ENCODE assay signal across 31 mouse cellular contexts in genomic region chr8:72955074-72955473, GRCm38 (mm10).
DNase-seq lines count a peak whose midpoint lies in the region; ATAC-seq and TF ChIP-seq lines count a peak whose summit lies in the region.
"Had no signal": no experiment of that assay in that cellular context is flagged by ENCODE, and none has a peak within 500 bp of the region (broad histone marks: within the 10 kb centered on the region; RNA-seq: fewer than 3 reads in every experiment).

No protein-coding gene starts in this region.

- no peak for TF ChIP-seq CTCF in intestine, postnatal 0 days (IDR thresholded peaks at IDR 0.05; ENCODE audit: low read depth)
- no peak for TF ChIP-seq CTCF in stomach, postnatal 0 days (IDR thresholded peaks at IDR 0.05; ENCODE audit: low read depth)

- no peaks in the 10 kb centered on the region for H3K9me3 ChIP-seq in intestine, embryonic 14.5 days (ENCODE audit: control insufficient read depth, low read length)
- H3K9me3 ChIP-seq in intestine, postnatal 0 days (ENCODE audit: control insufficient read depth), result no peaks in the 10 kb centered on the region
- H3K9me3 ChIP-seq in stomach, embryonic 14.5 days (ENCODE audit: control insufficient read depth, low read depth, low read length), result no peaks in the 10 kb centered on the region
- no peaks in the 10 kb centered on the region for H3K9me3 ChIP-seq in stomach, postnatal 0 days (ENCODE audit: control insufficient read depth, low read length)
- H3K9me3 ChIP-seq: forebrain, embryonic 15.5 days; hindbrain, embryonic 10.5 days; liver, embryonic 12.5 days; megakaryocyte, embryonic 14.5 days; midbrain, embryonic 12.5 days; neural tube, embryonic 12.5 days had no signal

- ATAC-seq in frontal cortex, adult (ENCODE audit: low TSS enrichment), result 0 out of 2 replicates have a peak, but pooled peaks have one; percentile 27
- ATAC-seq in intestine, embryonic 14.5 days (replicated peaks; ENCODE audit: low FRiP score, low TSS enrichment, low read depth), result peak; percentile 66
- ATAC-seq in intestine, postnatal 0 days, result no peak
- ATAC-seq in stomach, embryonic 14.5 days (ENCODE audit: insufficient number of reproducible peaks, insufficient read depth, low FRiP score, low read depth), result 0 out of 2 replicates have a peak, but pooled peaks have one; percentile 6
- no peak for ATAC-seq in stomach, postnatal 0 days (ENCODE audit: low FRiP score, low TSS enrichment)
- ATAC-seq: forebrain, embryonic 15.5 days; hindbrain, postnatal 0 days; liver, embryonic 12.5 days; liver, postnatal 0 days; lung, postnatal 0 days had no signal

- H3K27me3 ChIP-seq in intestine, embryonic 14.5 days (replicated peaks; ENCODE audit: control insufficient read depth, insufficient read depth, low read length), result no peaks in the 10 kb centered on the region
- no peaks in the 10 kb centered on the region for H3K27me3 ChIP-seq in intestine, postnatal 0 days (replicated peaks; ENCODE audit: control insufficient read depth, insufficient read depth, low read length)
- H3K27me3 ChIP-seq in stomach, embryonic 14.5 days (ENCODE audit: control insufficient read depth, insufficient read depth, low read length), result no peaks in the 10 kb centered on the region
- H3K27me3 ChIP-seq in stomach, postnatal 0 days (ENCODE audit: control insufficient read depth, insufficient read depth, low read length), result no peaks in the 10 kb centered on the region
- H3K27me3 ChIP-seq: forebrain, embryonic 15.5 days; heart, embryonic 12.5 days; liver, embryonic 12.5 days; megakaryocyte, embryonic 14.5 days; midbrain, embryonic 12.5 days; neural tube, embryonic 12.5 days had no signal

- no peak overlapping the region for H3K4me2 ChIP-seq in intestine, embryonic 14.5 days (ENCODE audit: low read length)
- H3K4me2 ChIP-seq in intestine, postnatal 0 days (replicated peaks; ENCODE audit: low read depth), result no peak overlapping the region
- no peak overlapping the region for H3K4me2 ChIP-seq in stomach, embryonic 14.5 days (replicated peaks; ENCODE audit: low read depth, low read length)
- H3K4me2 ChIP-seq in stomach, postnatal 0 days (replicated peaks; ENCODE audit: low read depth), result no peak overlapping the region
- H3K4me2 ChIP-seq: forebrain, embryonic 15.5 days; heart, embryonic 12.5 days; liver, embryonic 12.5 days; midbrain, embryonic 12.5 days; neural tube, embryonic 12.5 days had no signal

- H3K27ac ChIP-seq in intestine, embryonic 14.5 days (ENCODE audit: low read depth), result 0 out of 2 replicates have a peak overlapping the region, but pooled peaks have one; percentile 22
- H3K27ac ChIP-seq in intestine, postnatal 0 days (ENCODE audit: low read depth, low read length), result no peak overlapping the region
- no peak overlapping the region for H3K27ac ChIP-seq in stomach, embryonic 14.5 days (ENCODE audit: low read length)
- H3K27ac ChIP-seq in stomach, postnatal 0 days (replicated peaks), result no peak overlapping the region
- H3K27ac ChIP-seq: forebrain, embryonic 15.5 days; hindbrain, embryonic 10.5 days; hindbrain, postnatal 0 days; liver, embryonic 12.5 days; midbrain, embryonic 12.5 days; neural tube, embryonic 12.5 days had no signal

- no peak for TF ChIP-seq EP300 in stomach, postnatal 0 days (optimal IDR thresholded peaks at IDR 0.05)

- H3K4me3 ChIP-seq in intestine, embryonic 14.5 days (ENCODE audit: low read depth, low read length), result no peak overlapping the region
- H3K4me3 ChIP-seq in intestine, postnatal 0 days (ENCODE audit: low read depth, low read length), result no peak overlapping the region
- H3K4me3 ChIP-seq in stomach, embryonic 14.5 days (ENCODE audit: low read depth, low read length), result no peak overlapping the region
- H3K4me3 ChIP-seq in stomach, postnatal 0 days (ENCODE audit: low read depth, low read length), result no peak overlapping the region
- H3K4me3 ChIP-seq: forebrain, embryonic 15.5 days; heart, embryonic 12.5 days; hindbrain, embryonic 10.5 days; liver, embryonic 12.5 days; megakaryocyte, embryonic 14.5 days; midbrain, embryonic 12.5 days; myocyte; neural tube, embryonic 12.5 days had no signal

- 0 out of 2 replicates have a peak, but pooled peaks cover 2% of the 10 kb centered on the region for H3K4me1 ChIP-seq in intestine, embryonic 14.5 days (replicated peaks; ENCODE audit: control insufficient read depth, insufficient read depth, low read length)
- no peaks in the 10 kb centered on the region for H3K4me1 ChIP-seq in intestine, postnatal 0 days (replicated peaks; ENCODE audit: control insufficient read depth, insufficient read depth, low read length)
- H3K4me1 ChIP-seq in stomach, embryonic 14.5 days (ENCODE audit: control insufficient read depth, insufficient read depth, low read length), result no peaks in the 10 kb centered on the region
- H3K4me1 ChIP-seq in stomach, postnatal 0 days (replicated peaks; ENCODE audit: control insufficient read depth, insufficient read depth), result no peaks in the 10 kb centered on the region
- H3K4me1 ChIP-seq: heart, embryonic 12.5 days; hindbrain, embryonic 10.5 days; liver, embryonic 12.5 days; megakaryocyte, embryonic 14.5 days; neural tube, embryonic 12.5 days had no signal

- no peak overlapping the region for H3K9ac ChIP-seq in intestine, embryonic 14.5 days (ENCODE audit: low read length)
- H3K9ac ChIP-seq in intestine, postnatal 0 days (ENCODE audit: low read depth, low read length), result no peak overlapping the region
- no peak overlapping the region for H3K9ac ChIP-seq in stomach, embryonic 14.5 days (replicated peaks; ENCODE audit: low read depth, low read length)
- H3K9ac ChIP-seq in stomach, postnatal 0 days (ENCODE audit: low read length), result no peak overlapping the region
- H3K9ac ChIP-seq: forebrain, embryonic 15.5 days; heart, embryonic 12.5 days; liver, embryonic 12.5 days; liver, postnatal 0 days; midbrain, embryonic 12.5 days; neural tube, embryonic 12.5 days had no signal

- WGBS in intestine, embryonic 14.5 days, result 65% methylated on average over 3 of the region's 3 CpGs
- 82% methylated on average over 3 of the region's 3 CpGs for WGBS in intestine, postnatal 0 days
- WGBS in stomach, embryonic 14.5 days, result 56% methylated on average over 3 of the region's 3 CpGs
- 62% methylated on average over 3 of the region's 3 CpGs for WGBS in stomach, postnatal 0 days

- H3K36me3 ChIP-seq in intestine, embryonic 14.5 days (ENCODE audit: control insufficient read depth, insufficient read depth, low read length), result no peaks in the 10 kb centered on the region
- no peaks in the 10 kb centered on the region for H3K36me3 ChIP-seq in intestine, postnatal 0 days (ENCODE audit: control insufficient read depth, insufficient read depth)
- no peaks in the 10 kb centered on the region for H3K36me3 ChIP-seq in stomach, embryonic 14.5 days (ENCODE audit: control insufficient read depth, insufficient read depth, low read length)
- H3K36me3 ChIP-seq in stomach, postnatal 0 days (ENCODE audit: control insufficient read depth, insufficient read depth, low read length), result no peaks in the 10 kb centered on the region
- H3K36me3 ChIP-seq: forebrain, embryonic 15.5 days; heart, embryonic 12.5 days; hindbrain, embryonic 10.5 days; liver, embryonic 12.5 days; midbrain, embryonic 12.5 days; neural tube, embryonic 12.5 days had no signal

- no peak for DNase-seq in frontal cortex, postnatal 10 days (ENCODE audit: low spot score in 2 of 2)
- no peak for DNase-seq in intestine, embryonic 14.5 days (ENCODE audit: low spot score)
- DNase-seq in stomach, postnatal 0 days (ENCODE audit: low spot score), result no peak
- DNase-seq in urinary bladder, postnatal 25 days (ENCODE audit: low spot score), result no peak
- DNase-seq in frontal cortex, adult 2 months (ENCODE audit: extremely low spot score in 1 of 2, low spot score in 1 of 2), result no peak
- DNase-seq: adrenal gland, adult 2 months; adrenal gland, postnatal 36 days; cerebellum, adult 2 months; gastrocnemius, postnatal 25 days; heart, adult 11 months; kidney, adult 8-10 months; kidney, postnatal 36 days; layer of hippocampus, postnatal 36 days; left cerebral cortex, postnatal 4 days; liver, postnatal 0 days; lung, postnatal 4 days; right cerebral cortex, adult 18-20 months; spleen, adult 18-20 months had no signal

Comparison
In these comparisons a context has a peak if more than half of its experiments do, and no peak if none do; other contexts are left out.
1. ATAC-seq: peak in frontal cortex, adult (single experiment), intestine, embryonic 14.5 days (single experiment) and stomach, embryonic 14.5 days (single experiment); none in intestine, postnatal 0 days (single experiment) and stomach, postnatal 0 days (single experiment).